Comparison of ENCODE assay signal across 8 mouse cellular contexts in the genomic region with DNA sequence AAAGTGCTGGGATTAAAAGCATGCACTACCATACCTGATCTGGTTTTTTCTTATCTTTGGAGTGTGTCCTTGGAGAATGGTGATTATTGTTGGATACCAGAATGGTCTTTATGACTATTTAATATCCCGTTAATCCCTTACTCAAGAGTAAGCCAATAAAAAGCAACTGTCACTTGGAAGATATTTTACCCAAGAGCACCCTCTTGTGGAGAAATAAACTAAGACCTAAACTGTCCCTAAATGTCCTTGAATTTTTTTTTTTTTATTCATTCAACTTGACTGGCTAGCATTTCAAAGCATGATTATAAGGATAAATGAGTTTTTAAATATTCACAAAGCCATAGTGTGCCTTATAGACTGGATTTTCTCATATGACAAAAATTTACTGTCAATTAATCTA. TPM values are rescaled to one million over a fixed set of nuclear protein-coding genes. Genes with fewer than 3 reads are reported as not detected.
DNase-seq lines count a peak whose midpoint lies in the region; ATAC-seq and TF ChIP-seq lines count a peak whose summit lies in the region.
"Had no signal": no experiment of that assay in that cellular context is flagged by ENCODE, and none has a peak within 500 bp of the region (broad histone marks: within the 10 kb centered on the region; RNA-seq: fewer than 3 reads in every experiment).

No protein-coding gene starts in this region.

- TF ChIP-seq POLR2A in thymus, adult 2 months (IDR thresholded peaks at IDR 0.05; ENCODE audit: control insufficient read depth, extremely low read depth, insufficient read depth, low read length, poor library complexity) = no peak

- H3K27me3 ChIP-seq in E14TG2a.4 (ENCODE audit: insufficient read depth, low read length) = no peaks in the 10 kb centered on the region
- H3K27me3 ChIP-seq in Patski = no peaks in the 10 kb centered on the region
- no peaks in the 10 kb centered on the region for H3K27me3 ChIP-seq in thymus, adult 2 months (ENCODE audit: control insufficient read depth, insufficient read depth, low read length)

- peaks cover 14% of the 10 kb centered on the region for H3K9me3 ChIP-seq in E14TG2a.4 (ENCODE audit: low read length)

- ATAC-seq in Patski = no peak

- no peak overlapping the region for H3K4me3 ChIP-seq in E14TG2a.4 (replicated peaks; ENCODE audit: low read length)
- H3K4me3 ChIP-seq in thymus, adult 2 months (ENCODE audit: control insufficient read depth, insufficient read depth, low read length) = no peak overlapping the region
- H3K4me3 ChIP-seq: myocyte had no signal

- H3K27ac ChIP-seq in thymus, adult 2 months (ENCODE audit: control insufficient read depth, insufficient read depth, low read length) = no peak overlapping the region

- peak; percentile 14 for DNase-seq in kidney, postnatal 14 days
- no peak for DNase-seq in kidney, adult 18-20 months
- peak; percentile 13 for DNase-seq in Patski (ENCODE audit: low read depth, low spot score)
- DNase-seq in lung, postnatal 36 days = peak; percentile 61
- DNase-seq in thymus, adult 2 months = no peak
- DNase-seq in ovary, adult 18-20 months (ENCODE audit: low spot score) = no peak

- H3K4me1 ChIP-seq in E14TG2a.4 (replicated peaks; ENCODE audit: low read depth, low read length) = no peaks in the 10 kb centered on the region
- no peaks in the 10 kb centered on the region for H3K4me1 ChIP-seq in thymus, adult 2 months (replicated peaks; ENCODE audit: control insufficient read depth, insufficient read depth, low read length)

- POLR2A ChIA-PET in Patski (lab: Charles Lee) = no interaction called here

- in situ Hi-C loops in Patski (cut with MboI; ENCODE audit: low pct_unique_long_range_greater_than_20kb) = loop anchor here (10.0 kb wide), 1 partner anchor 750 kb away; no protein-coding TSS in a partner anchor

- CTCF ChIA-PET in Patski (lab: Charles Lee) = no interaction called here

- H3K36me3 ChIP-seq in E14TG2a.4 (ENCODE audit: insufficient read depth, low read length) = peaks cover 45% of the 10 kb centered on the region
- peaks cover 46% of the 10 kb centered on the region for H3K36me3 ChIP-seq in thymus, adult 2 months (ENCODE audit: control insufficient read depth, insufficient read depth, low read length)

- TF ChIP-seq CTCF in E14TG2a.4 (conservative IDR thresholded peaks at IDR 0.05; ENCODE audit: low read length) (peak; percentile 49), Patski (IDR thresholded peaks at IDR 0.05) (peak; percentile 41)
- no peak for TF ChIP-seq CTCF in thymus, adult 2 months (IDR thresholded peaks at IDR 0.05; ENCODE audit: borderline replicate concordance, control insufficient read depth, extremely low read depth, insufficient read depth, low read length, poor library complexity)

- WGBS in thymus, adult 2 months = 88% methylated on average over 1 of the region's 1 CpGs

RNA-seq across cellular contexts. Expression of gene Trip11, which starts 38.0 kb away (rescaled TPM):
- polyA plus RNA-seq in Patski (2021) = 17.7 TPM
- polyA plus RNA-seq in thymus, adult 2 months (2012; rRNA removed) = 6.4 and 7.6 TPM in 2 replicates

RNA-seq across cellular contexts. Expression of gene Fbln5, which starts 56.3 kb away (rescaled TPM):
- polyA plus RNA-seq in Patski (2021) = 2.3 TPM
- 11.1 and 16.3 TPM in 2 replicates for polyA plus RNA-seq in thymus, adult 2 months (2012; rRNA removed)

Comparison
In these comparisons a context has a peak if more than half of its experiments do, and no peak if none do; other contexts are left out.
1. DNase-seq: peak in kidney, postnatal 14 days (single experiment), Patski (single experiment) and lung, postnatal 36 days (single experiment); none in kidney, adult 18-20 months (single experiment), thymus, adult 2 months (single experiment) and ovary, adult 18-20 months (single experiment).